Mouse (Mus musculus) E14TG2a.4 (cell line): ENCODE measurements around the gene 1700001C02Rik.

Experiments used
- CTCF ChIP-seq: conservative IDR thresholded peaks from 2 replicates; pipeline ENCODE4 v1.5.1; 2014; ENCODE audit warnings: low read length
- POU5F1 ChIP-seq: IDR thresholded peaks from 2 replicates; pipeline ENCODE4 v1.6.1; 2014; ENCODE audit warnings: low read length, borderline replicate concordance

DNA sequence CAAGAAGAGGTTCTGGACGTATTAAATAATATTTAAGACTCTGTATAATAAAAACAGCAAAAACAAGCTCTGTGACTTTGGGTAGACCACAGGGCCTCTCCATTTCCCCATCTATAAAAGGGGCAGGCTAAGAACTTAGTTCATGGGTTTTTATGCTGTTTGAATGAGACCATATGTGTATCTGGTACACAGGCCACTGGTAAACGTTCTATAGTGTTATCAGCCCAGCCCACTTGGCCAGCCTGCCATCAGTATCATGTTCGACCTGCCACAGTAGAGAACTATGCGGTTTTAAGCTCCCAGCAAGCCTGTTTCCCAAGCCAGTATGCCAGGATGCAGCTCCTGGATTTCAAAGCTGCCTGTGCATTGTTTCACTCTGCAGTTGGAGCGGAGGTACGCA lies 52.7 kb downstream of the 1700001C02Rik start:
- TF ChIP-seq CTCF (no peak), POU5F1 (no peak)
